Mouse (Mus musculus) spleen, adult 10 weeks (tissue): Measurements from ENCODE around the gene Rad9a. TPM values are rescaled to one million over a fixed set of nuclear protein-coding genes. Genes with fewer than 3 reads are reported as not detected.

Experiments used
- polyA plus RNA-seq: library from polyadenylated mRNA; stranded (reverse); fragments of 350-450 nt; fragmentation: Illumina TruSeq; extraction: RNeasy Lipid Tissue Mini Kit (QIAGEN cat#74804); gene quantifications from one replicate; pipeline ENCODE4 v1.2.3, GENCODE M21; 2015; ENCODE audit warnings: low replicate concordance; ENCODE audit not compliant: insufficient read depth

The Rad9a gene
- 41.7 TPM for polyA plus RNA-seq

DNA sequence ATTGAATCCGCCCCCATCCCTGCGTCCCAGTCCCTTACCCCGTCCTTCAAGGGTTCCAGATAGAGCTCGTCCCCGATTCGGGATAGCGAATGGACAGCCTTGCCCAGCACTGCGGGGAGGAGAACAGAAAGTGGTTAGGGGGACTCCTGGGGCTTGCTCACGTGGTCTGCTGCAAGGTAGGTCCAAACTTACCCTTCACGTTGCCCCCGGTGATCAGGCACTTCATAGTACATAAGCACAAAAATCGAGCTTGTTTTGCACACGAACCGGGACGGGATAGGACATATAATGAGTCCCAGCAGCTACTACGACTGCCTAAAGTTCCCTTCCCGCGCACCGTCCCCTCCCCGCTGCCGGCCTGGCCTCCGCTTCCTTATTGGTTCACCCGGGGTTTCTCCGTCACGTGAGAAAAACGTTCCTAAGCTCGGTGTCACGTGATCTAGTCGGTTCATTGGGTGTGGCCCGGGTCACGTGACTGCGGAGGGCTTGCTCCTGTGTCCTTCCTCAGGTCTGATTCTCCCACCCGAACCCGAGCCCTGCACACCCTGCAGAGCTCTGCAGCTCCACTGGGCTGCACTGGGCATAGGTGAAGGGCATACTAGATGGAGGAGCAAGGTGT, at the start of gene Rad9a:
Rad9a (minus strand) TSS at position 372 of the 619 bp plus-strand sequence.

DNA sequence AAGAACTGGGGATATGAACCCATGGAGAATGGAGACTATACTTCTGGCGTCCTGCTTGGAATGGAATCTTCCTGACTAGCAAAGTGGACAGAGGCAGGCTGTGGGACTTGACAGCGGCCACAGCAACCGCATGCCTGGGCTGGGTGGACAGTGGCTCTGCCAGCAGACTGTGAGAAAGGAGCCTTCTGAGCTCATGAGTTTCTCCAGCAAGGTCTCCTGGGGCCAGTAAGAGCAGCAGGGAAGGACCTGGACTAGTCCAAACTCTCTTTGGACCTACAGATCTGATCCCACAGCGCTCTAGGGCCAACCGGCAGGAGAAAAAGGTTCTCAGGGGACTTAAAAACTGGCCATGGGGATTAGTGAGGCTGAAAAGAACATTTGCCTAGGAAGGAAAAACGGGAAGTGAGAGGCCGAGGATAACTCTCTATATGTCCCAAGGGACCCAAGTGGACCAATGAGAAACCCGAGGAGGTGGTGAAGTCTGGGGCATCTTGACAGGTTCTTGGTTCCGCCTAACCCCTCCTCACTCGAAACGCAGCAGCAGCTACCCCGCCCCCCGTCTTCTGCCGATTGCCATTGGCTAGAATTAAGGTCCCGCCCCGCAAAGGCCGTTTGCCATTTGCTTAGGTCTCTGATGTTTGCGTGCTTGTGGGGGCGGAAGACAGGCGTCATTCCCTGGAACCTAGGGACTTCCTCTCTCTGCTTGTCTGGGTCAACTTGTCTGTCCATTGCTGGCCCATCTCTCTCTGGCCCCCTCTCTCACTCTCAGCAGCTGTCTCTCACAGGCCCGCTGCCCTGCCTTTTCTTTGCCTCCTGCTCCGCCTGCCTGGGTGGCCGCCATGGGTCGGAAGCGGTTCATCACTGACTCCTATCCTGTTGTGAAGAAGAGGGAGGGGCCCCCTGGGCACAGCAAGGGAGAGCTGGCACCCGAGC, 30.1 kb upstream of the Rad9a start, which contains the start of gene Pold4:
Pold4 (plus strand) TSS at position 647 of the 933 bp plus-strand sequence.

DNA sequence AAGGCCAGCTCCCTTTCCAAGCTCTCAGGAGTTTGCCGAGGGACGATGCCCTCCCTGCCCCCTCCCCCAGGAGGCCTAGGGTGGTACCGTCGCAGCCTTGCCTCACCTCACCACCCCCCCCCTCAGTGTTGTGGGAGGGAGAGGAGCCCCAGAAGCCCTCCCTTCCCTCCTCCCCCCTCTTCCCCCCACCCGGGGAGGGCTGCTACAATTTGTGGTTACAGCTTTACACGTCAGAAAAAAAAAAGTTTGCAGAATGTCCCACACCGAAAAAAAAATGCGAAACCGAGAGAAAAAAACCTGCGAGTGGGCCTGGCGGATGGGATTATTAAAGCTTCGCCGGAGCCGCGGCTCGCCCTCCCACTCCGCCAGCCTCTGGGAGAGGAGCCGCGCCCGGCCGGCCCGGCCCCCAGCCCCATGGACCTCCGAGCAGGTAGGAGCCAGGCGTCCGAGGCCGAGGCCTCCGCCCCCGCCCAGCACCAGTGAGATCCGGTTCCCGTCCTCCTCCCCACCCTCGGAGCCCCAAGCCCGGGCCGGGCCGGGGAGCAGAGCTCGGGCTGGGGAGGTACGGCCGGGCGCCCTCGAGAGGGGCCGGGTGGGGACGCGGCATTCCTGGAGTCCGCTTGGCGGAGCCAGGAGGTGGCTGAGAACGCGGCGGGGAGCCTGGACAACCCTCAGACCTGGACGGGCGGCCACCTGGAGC, 12.8 kb upstream of the Rad9a start, which contains the start of the genes Clcf1 and AC109138.7:
Clcf1 (plus strand) TSS at position 168 of the 700 bp plus-strand sequence.
AC109138.7 (plus strand) TSS at position 287 of the 700 bp plus-strand sequence.

DNA sequence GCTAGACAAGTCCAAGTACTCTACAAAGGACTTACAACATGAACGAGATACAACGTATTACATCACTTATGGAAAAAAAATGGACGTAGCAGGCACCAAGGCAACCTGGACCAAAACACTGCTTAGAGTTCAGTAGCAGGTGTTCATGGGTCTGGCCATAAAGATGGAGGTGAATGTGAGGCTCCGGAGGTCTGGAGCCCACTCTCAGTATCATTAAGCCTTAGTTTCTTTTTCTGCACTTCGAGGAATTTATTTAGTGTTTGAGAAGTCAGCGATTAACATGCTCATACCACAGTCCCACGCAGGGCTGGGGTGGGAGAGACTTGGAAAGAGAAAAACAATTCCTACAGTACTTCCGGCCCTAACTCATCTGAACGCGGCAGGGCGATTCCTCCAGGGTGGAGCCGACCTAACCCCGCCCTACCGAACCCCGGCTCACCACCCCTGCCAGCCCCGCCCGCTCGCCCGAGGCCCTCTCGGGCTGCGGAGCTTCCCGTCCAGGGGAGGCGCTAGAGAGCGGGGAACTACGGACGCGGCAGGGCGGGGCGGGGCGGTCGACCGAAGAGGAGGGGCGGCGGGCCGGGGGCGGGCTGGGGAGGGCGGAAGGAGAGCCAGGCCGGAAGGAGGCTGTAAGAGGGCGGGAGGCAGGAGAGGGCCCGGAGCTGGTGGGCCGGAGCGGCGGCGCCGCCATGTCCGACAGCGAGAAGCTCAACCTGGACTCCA, 9.8 kb downstream of the Rad9a start, which contains the start of gene Ppp1ca:
Ppp1ca (plus strand) TSS at position 538 of the 723 bp plus-strand sequence.

DNA sequence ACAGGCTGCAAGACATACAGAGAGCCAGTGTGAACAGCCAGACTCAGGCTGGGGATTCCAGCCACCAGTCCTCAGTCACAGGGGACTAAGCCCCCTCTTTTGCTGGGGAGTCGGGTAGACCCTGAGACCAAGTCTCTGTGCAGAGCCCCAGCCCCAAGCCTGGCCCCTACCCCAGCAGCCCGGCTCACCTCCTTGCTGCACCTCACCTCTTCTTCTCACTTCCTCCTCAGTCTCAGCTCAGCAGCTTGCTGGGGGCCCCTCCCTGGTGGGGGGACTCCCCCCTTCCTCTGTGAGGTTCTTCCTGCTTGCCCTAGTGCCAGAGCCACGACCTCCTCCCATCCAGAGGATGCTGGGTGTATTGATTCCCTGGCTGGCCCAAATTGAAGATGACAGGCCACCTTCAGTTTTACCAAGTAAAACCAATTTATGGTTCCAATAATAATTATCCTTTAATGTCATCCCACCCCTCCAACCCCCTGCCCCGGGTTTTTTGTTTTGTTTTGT, 10.6 kb downstream of the Rad9a start, which contains the start of gene Tbc1d10c:
Tbc1d10c (minus strand) TSS at position 454 of the 504 bp plus-strand sequence.

DNA sequence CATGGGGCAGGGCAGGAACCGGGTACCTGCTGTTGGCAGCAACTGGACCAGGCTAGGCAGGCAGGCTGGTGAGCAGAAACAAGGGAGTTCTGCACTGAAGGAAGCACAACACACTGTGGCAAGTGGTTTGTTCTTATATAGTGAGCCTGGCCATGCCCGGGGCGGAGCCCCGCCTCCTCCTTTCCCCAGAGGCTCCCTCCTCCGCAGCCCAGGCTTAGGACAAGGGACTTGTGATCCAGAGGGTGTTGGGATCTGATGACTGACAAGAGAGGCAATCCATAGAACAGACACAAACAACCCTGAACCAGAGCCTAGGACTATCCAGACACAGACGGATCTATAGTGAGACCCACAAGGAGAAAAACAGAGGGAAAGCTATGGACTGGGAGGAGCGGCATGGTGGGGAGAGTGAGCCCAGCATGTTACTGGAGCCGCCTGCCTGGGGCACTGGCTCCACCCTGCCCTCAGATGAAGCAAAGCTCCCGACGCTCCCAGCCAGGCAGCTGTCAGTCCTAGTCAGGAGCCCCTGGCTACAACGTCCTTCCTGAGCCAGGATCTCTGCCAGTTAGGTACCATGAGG, 26.0 kb downstream of the Rad9a start, which contains the start of gene Carns1:
Carns1 (minus strand) TSS at position 112 of the 580 bp plus-strand sequence.

DNA sequence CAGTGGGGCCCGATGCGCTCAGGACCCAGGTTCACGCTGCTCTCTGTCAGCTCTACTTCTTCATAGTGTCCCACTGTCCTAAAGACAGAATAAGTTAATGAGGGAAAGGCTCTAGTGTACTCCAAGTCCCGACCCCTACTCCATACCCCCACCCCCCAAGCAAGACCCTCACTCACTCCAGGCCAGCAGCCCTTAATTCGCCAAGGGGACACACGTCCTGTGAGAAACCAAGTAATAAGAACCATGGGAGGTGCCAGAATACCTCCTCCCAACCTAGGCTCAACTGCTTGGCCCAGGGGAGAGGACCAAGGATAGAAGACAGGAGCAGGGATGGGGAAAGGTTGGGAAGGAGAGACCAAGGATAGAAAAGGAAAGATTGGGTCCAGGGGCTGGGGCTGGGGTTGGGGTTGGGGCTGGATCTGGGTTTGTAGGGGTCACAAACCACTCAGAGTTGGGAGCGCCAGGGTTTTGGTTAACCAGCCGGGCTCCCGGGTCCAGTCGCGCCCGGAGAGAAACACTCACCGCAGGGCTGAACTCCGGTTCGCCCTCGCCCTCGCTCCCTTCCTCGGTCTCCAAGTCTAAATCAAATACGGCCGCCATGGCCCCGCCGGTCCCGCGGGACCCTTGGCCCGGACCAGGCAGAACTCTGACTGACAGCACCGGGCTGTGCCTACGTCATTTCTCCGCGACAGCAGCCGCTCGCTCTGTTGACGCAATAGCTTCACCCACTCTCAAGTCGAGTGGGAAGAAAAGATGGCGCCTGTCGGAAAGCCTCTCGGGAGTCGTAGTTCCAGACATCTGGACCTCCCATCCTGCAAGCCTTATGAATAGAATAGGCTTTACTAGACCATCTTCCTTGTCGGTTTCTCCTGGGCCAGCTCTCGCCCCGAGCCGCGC, 38.6 kb downstream of the Rad9a start, which contains the start of gene Rps6kb2:
Rps6kb2 (minus strand) TSS at position 709 of the 897 bp plus-strand sequence.

DNA sequence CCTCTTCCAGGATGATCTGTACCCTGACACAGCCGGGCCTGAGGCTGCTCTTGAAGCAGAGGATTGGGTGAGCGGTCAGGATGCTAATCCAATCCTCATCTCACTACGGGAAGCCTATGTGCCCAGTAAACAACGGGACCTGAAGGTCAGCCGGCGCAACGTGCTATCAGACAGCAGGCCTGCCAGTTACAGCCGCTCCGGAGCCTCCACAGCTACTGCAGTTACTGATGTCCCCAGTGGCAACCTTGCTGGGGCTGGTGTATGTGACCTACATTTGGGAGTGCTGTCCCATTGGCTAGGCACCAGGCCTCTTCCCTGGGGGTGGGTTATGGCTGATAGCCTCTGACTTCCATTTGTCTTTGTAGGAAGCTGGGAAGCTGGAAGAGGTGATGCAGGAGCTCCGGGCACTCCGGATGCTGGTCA, 48.2 kb downstream of the Rad9a start, which contains the start of gene Ptprcap:
Ptprcap (plus strand) TSS at position 373 of the 423 bp plus-strand sequence.

DNA sequence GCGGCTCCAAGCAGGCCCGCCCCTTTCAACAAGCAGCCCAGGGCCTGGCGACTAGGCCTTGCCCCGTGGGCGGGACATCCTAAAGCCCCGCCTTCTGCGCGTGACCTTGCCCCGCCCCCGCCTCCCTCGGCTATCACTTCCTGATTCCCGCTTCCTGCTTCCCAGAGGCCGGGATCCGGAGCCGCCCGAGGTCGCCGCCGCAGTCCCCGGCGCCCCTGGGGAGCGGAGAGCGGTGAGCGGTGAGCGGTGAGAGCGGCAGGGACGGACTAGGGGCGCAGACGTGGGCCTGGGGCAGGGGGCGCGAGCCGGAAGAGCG, 53.0 kb downstream of the Rad9a start, which contains the start of gene Coro1b:
Coro1b (plus strand) TSS at position 129 of the 316 bp plus-strand sequence.

Other genes with a start within 250 kb of the Rad9a start
- gene Aldh3b3, start 243.0 kb downstream of the Rad9a start, polyA plus RNA-seq = not detected
- gene Aldh3b2, start 229.3 kb downstream of the Rad9a start, polyA plus RNA-seq = not detected
- 2.4 TPM for gene Acy3, start 215.1 kb downstream of the Rad9a start, polyA plus RNA-seq
- gene Tbx10, start 208.9 kb downstream of the Rad9a start, polyA plus RNA-seq = not detected
- 4.0 TPM for gene Nudt8, start 201.1 kb downstream of the Rad9a start, polyA plus RNA-seq
- 3.0 TPM for gene Gm49405, start 201.0 kb downstream of the Rad9a start, polyA plus RNA-seq
- 3.4 TPM for gene Doc2g, start 198.3 kb downstream of the Rad9a start, polyA plus RNA-seq
- gene Ndufv1, start 188.9 kb downstream of the Rad9a start, polyA plus RNA-seq = 41.0 TPM
- gene Gstp1, start 163.7 kb downstream of the Rad9a start, polyA plus RNA-seq = 108 TPM
- gene Gstp2, start 155.6 kb downstream of the Rad9a start, polyA plus RNA-seq = 5.3 TPM
- gene Gstp3, start 142.1 kb downstream of the Rad9a start, polyA plus RNA-seq = 9.2 TPM
- gene Cabp2, start 120.1 kb downstream of the Rad9a start, polyA plus RNA-seq = not detected
- gene Cdk2ap2, start 104.5 kb downstream of the Rad9a start, polyA plus RNA-seq = 46.1 TPM
- gene Pitpnm1, start 101.7 kb downstream of the Rad9a start, polyA plus RNA-seq = 39.9 TPM
- 28.1 TPM for gene Aip, start 75.8 kb downstream of the Rad9a start, polyA plus RNA-seq
- 0.10 TPM for gene Gpr152, start 61.9 kb downstream of the Rad9a start, polyA plus RNA-seq
- gene Cabp4, start 57.6 kb downstream of the Rad9a start, polyA plus RNA-seq = 6.4 TPM
- 285 TPM for gene Coro1b, start 53.0 kb downstream of the Rad9a start, polyA plus RNA-seq
- 73.4 TPM for gene Ptprcap, start 48.1 kb downstream of the Rad9a start, polyA plus RNA-seq
- 27.8 TPM for gene Rps6kb2, start 38.3 kb downstream of the Rad9a start, polyA plus RNA-seq
- gene Carns1, start 26.2 kb downstream of the Rad9a start, polyA plus RNA-seq = 35.2 TPM
- 187 TPM for gene Tbc1d10c, start 10.4 kb downstream of the Rad9a start, polyA plus RNA-seq
- 364 TPM for gene Ppp1ca, start 9.6 kb downstream of the Rad9a start, polyA plus RNA-seq
- 57.2 TPM for gene Clcf1, start 12.6 kb upstream of the Rad9a start, polyA plus RNA-seq
- not detected for gene AC109138.7, start 12.7 kb upstream of the Rad9a start, polyA plus RNA-seq
- gene Pold4, start 30.2 kb upstream of the Rad9a start, polyA plus RNA-seq = 91.3 TPM
- gene Ssh3, start 67.5 kb upstream of the Rad9a start, polyA plus RNA-seq = 18.0 TPM
- 3.6 TPM for gene Ankrd13d, start 81.5 kb upstream of the Rad9a start, polyA plus RNA-seq
- gene Grk2, start 104.6 kb upstream of the Rad9a start, polyA plus RNA-seq = 285 TPM
- 145 TPM for gene Kdm2a, start 196.6 kb upstream of the Rad9a start, polyA plus RNA-seq
- 4.1 TPM for gene Rhod, start 237.8 kb upstream of the Rad9a start, polyA plus RNA-seq